ENCODE assay signal across 9 mouse cellular contexts in genomic region chr2:153527580-153528531, GRCm38 (mm10). TPM values are rescaled to one million over a fixed set of nuclear protein-coding genes. Genes with fewer than 3 reads are reported as not detected.
DNase-seq lines count a peak whose midpoint lies in the region; ATAC-seq and TF ChIP-seq lines count a peak whose summit lies in the region.
"Had no signal": no experiment of that assay in that cellular context is flagged by ENCODE, and none has a peak within 500 bp of the region (broad histone marks: within the 10 kb centered on the region; RNA-seq: fewer than 3 reads in every experiment).

No protein-coding gene starts in this region.

- 2% methylated on average over 63 of the region's 85 CpGs for WGBS in forebrain, embryonic 15.5 days
- 3% methylated on average over 56 of the region's 85 CpGs for WGBS in hindbrain, embryonic 15.5 days
- WGBS in liver, embryonic 16.5 days (ENCODE audit: insufficient replicate concordance), result 2% methylated on average over 71 of the region's 85 CpGs
- 2% methylated on average over 79 of the region's 85 CpGs for WGBS in neural tube, embryonic 12.5 days

- peak in 1 of 2 experiments; percentile 30 for DNase-seq in layer of hippocampus, adult 2 months (ENCODE audit: low spot score in 2 of 2)
- no peak for DNase-seq in layer of hippocampus, adult 18-20 months (ENCODE audit: low spot score in 2 of 2)
- DNase-seq in brain, embryonic 14.5 days (ENCODE audit: low read depth), result peak; percentile 82

- H3K4me3 ChIP-seq in layer of hippocampus, adult 2 months, result peak overlapping the region; percentile 89
- peak overlapping the region; percentile 80 for H3K4me3 ChIP-seq in forebrain, embryonic 15.5 days
- peak overlapping the region; percentile 98 for H3K4me3 ChIP-seq in hindbrain, embryonic 15.5 days
- H3K4me3 ChIP-seq in liver, embryonic 16.5 days (ENCODE audit: low read depth, low read length), result peak overlapping the region; percentile 81
- H3K4me3 ChIP-seq in neural tube, embryonic 12.5 days, result peak overlapping the region; percentile 79

- no peaks in the 10 kb centered on the region; the same call in 1 of the 2 replicates for H3K27me3 ChIP-seq in forebrain, embryonic 15.5 days
- no peaks in the 10 kb centered on the region for H3K27me3 ChIP-seq in hindbrain, embryonic 15.5 days
- H3K27me3 ChIP-seq in liver, embryonic 16.5 days (ENCODE audit: control insufficient read depth, insufficient read depth, low read depth, low read length), result peaks cover 16% of the 10 kb centered on the region
- H3K27me3 ChIP-seq in neural tube, embryonic 12.5 days (replicated peaks), result peaks cover 27% of the 10 kb centered on the region

- peak overlapping the region; percentile 73 for H3K4me2 ChIP-seq in forebrain, embryonic 15.5 days (replicated peaks)
- peak overlapping the region; percentile 93 for H3K4me2 ChIP-seq in hindbrain, embryonic 15.5 days
- peak overlapping the region; percentile 99 for H3K4me2 ChIP-seq in liver, embryonic 16.5 days (ENCODE audit: low read depth, low read length)
- H3K4me2 ChIP-seq in neural tube, embryonic 12.5 days (replicated peaks), result peak overlapping the region; percentile 96

- peak; percentile 81 for TF ChIP-seq POLR2A in brain, embryonic 14.5 days (IDR thresholded peaks at IDR 0.05; ENCODE audit: borderline replicate concordance, extremely low read depth, insufficient read depth, insufficient read length, poor library complexity, severe bottlenecking)

- H3K9ac ChIP-seq in forebrain, embryonic 15.5 days (replicated peaks), result peak overlapping the region; percentile 59
- H3K9ac ChIP-seq in hindbrain, embryonic 15.5 days, result peak overlapping the region; percentile 86
- peak overlapping the region; percentile 84 for H3K9ac ChIP-seq in liver, embryonic 16.5 days (ENCODE audit: low read depth, low read length)
- peak overlapping the region; percentile 81 for H3K9ac ChIP-seq in neural tube, embryonic 12.5 days

- H3K36me3 ChIP-seq in forebrain, embryonic 15.5 days, result no peaks in the 10 kb centered on the region
- H3K36me3 ChIP-seq in hindbrain, embryonic 15.5 days, result no peaks in the 10 kb centered on the region
- H3K36me3 ChIP-seq in liver, embryonic 16.5 days (ENCODE audit: control insufficient read depth, insufficient read depth), result no peaks in the 10 kb centered on the region
- H3K36me3 ChIP-seq in neural tube, embryonic 12.5 days, result no peaks in the 10 kb centered on the region

- TF ChIP-seq CTCF in layer of hippocampus, adult 2 months (conservative IDR thresholded peaks at IDR 0.05), result no peak
- no peak for TF ChIP-seq CTCF in brain, embryonic 14.5 days (IDR thresholded peaks at IDR 0.05; ENCODE audit: borderline replicate concordance, extremely low read depth, insufficient read depth, insufficient read length)

- peak overlapping the region; percentile 95 for H3K27ac ChIP-seq in layer of hippocampus, adult 2 months
- peak overlapping the region; percentile 76 for H3K27ac ChIP-seq in forebrain, embryonic 15.5 days (replicated peaks)
- H3K27ac ChIP-seq in hindbrain, embryonic 15.5 days (replicated peaks), result peak overlapping the region; percentile 89
- peak overlapping the region; percentile 89 for H3K27ac ChIP-seq in liver, embryonic 16.5 days (ENCODE audit: low read length)
- H3K27ac ChIP-seq in neural tube, embryonic 12.5 days, result peak overlapping the region; percentile 90

- peak; percentile 27 for ATAC-seq in forebrain, embryonic 15.5 days (replicated peaks)
- peak; percentile 32 for ATAC-seq in hindbrain, embryonic 15.5 days (ENCODE audit: low FRiP score, low read depth)
- ATAC-seq in liver, embryonic 16.5 days (ENCODE audit: low read depth), result peak; percentile 52
- ATAC-seq in neural tube, embryonic 12.5 days (ENCODE audit: low FRiP score, low read depth), result peak; percentile 67
- no peak for ATAC-seq in monocyte, adult 5-6 weeks (replicated peaks; ENCODE audit: insufficient number of reproducible peaks, low FRiP score, low TSS enrichment, poor library complexity, severe bottlenecking)

- H3K4me1 ChIP-seq in forebrain, embryonic 15.5 days, result peaks cover 27% of the 10 kb centered on the region
- H3K4me1 ChIP-seq in hindbrain, embryonic 15.5 days (replicated peaks), result peaks cover 55% of the 10 kb centered on the region
- H3K4me1 ChIP-seq in liver, embryonic 16.5 days (ENCODE audit: control insufficient read depth, low read depth, low read length), result peaks cover 71% of the 10 kb centered on the region
- peaks cover 55% of the 10 kb centered on the region for H3K4me1 ChIP-seq in neural tube, embryonic 12.5 days

- no peaks in the 10 kb centered on the region for H3K9me3 ChIP-seq in forebrain, embryonic 15.5 days
- no peaks in the 10 kb centered on the region for H3K9me3 ChIP-seq in hindbrain, embryonic 15.5 days
- H3K9me3 ChIP-seq in liver, embryonic 16.5 days (replicated peaks; ENCODE audit: control insufficient read depth, low read length), result no peaks in the 10 kb centered on the region
- H3K9me3 ChIP-seq in neural tube, embryonic 12.5 days, result no peaks in the 10 kb centered on the region

RNA-seq across cellular contexts. Expression of gene Nol4l, which starts 1.9 kb away (rescaled TPM):
- 10 to 100 TPM; 47.6 to 52.1 TPM for total RNA-seq in layer of hippocampus, adult 2 months (2021)
- total RNA-seq in layer of hippocampus, adult 18-20 months (2021), result 10 to 100 TPM; 46.5 to 48.1 TPM
- polyA plus RNA-seq in brain, embryonic 14.5 days (2012; rRNA removed), result 70.2 and 101 TPM in 2 replicates
- 44.1 and 44.8 TPM in 2 replicates for polyA plus RNA-seq in forebrain, embryonic 15.5 days (2015; fragmentation: Nextera tagmentation; extraction: Ambion mirVana)
- polyA plus RNA-seq in hindbrain, embryonic 15.5 days (2015; fragmentation: Nextera tagmentation; extraction: Ambion mirVana), result 42.6 and 45.4 TPM in 2 replicates
- polyA plus RNA-seq in liver, embryonic 16.5 days (2015; fragmentation: Nextera tagmentation; extraction: Ambion mirVana), result 3.9 and 4.3 TPM in 2 replicates
- 36.3 and 39.9 TPM in 2 replicates for polyA plus RNA-seq in neural tube, embryonic 12.5 days (2016; fragmentation: Nextera tagmentation; extraction: Ambion mirVana)
- 1.3 to 3.7 TPM (median 1.4 TPM) in 3 replicates for total RNA-seq in monocyte, adult 5-6 weeks (2017)

RNA-seq across cellular contexts. Expression of gene 4930404H24Rik, which starts 35.3 kb away (rescaled TPM):
- not detected for total RNA-seq in layer of hippocampus, adult 2 months (2021)
- total RNA-seq in layer of hippocampus, adult 18-20 months (2021), result not detected
- not detected in 2 replicates for polyA plus RNA-seq in brain, embryonic 14.5 days (2012; rRNA removed)
- polyA plus RNA-seq in forebrain, embryonic 15.5 days (2015; fragmentation: Nextera tagmentation; extraction: Ambion mirVana), result not detected in 2 replicates
- not detected in 2 replicates for polyA plus RNA-seq in hindbrain, embryonic 15.5 days (2015; fragmentation: Nextera tagmentation; extraction: Ambion mirVana)
- polyA plus RNA-seq in liver, embryonic 16.5 days (2015; fragmentation: Nextera tagmentation; extraction: Ambion mirVana), result not detected in 2 replicates
- polyA plus RNA-seq in neural tube, embryonic 12.5 days (2016; fragmentation: Nextera tagmentation; extraction: Ambion mirVana), result not detected in 2 replicates
- total RNA-seq in monocyte, adult 5-6 weeks (2017), result not detected in 3 replicates
- total RNA-seq: neutrophil, adult 5-6 weeks had no signal
